Mouse (Mus musculus): ENCODE measurements around the gene Man1c1. TPM values are rescaled to one million over a fixed set of nuclear protein-coding genes. Genes with fewer than 3 reads are reported as not detected.

Gene Man1c1
- total and polyA plus RNA-seq, 2 experiments from 2014 or later: 3.8 to 14.8 TPM

DNA sequence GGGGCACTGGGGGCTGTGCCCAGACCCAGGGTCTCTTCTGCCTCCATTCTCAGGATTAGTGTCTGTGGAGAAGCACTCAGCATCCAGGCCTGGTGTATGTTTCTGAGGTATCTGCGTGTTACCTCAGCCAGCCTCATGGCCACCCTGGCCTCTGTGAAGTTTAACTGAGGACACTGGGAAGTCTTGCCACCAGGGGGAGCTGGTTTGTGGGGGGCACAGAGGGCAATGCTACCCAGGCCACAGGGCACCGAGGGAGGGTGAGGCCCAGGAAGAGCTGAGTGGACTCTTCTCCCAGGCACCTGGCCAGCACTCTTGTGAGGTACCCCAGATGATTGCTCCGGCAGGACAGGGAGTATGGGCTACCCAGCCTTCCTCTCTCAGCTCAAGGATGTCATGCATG is 120.6 kb downstream of the Man1c1 start:
- no peaks in the 10 kb centered on the region for H3K27me3 ChIP-seq (ENCODE audit: control insufficient read depth, insufficient read depth, low read length)
- H3K4me3 ChIP-seq (ENCODE audit: low read depth, low read length): no peak overlapping the region
- H3K4me1 ChIP-seq (ENCODE audit: control insufficient read depth, insufficient read depth): peaks cover 16% of the 10 kb centered on the region
- peak; percentile 70 for TF ChIP-seq CTCF (IDR thresholded peaks at IDR 0.05; ENCODE audit: low read depth)
- TF ChIP-seq EP300 (IDR thresholded peaks at IDR 0.05; ENCODE audit: low read depth): no peak
- DNase-seq (ENCODE audit: low spot score): no peak
- ATAC-seq (ENCODE audit: insufficient read depth, low read depth): no peak
- 0 out of 2 replicates have a peak, but pooled peaks cover 1% of the 10 kb centered on the region for H3K36me3 ChIP-seq (replicated peaks; ENCODE audit: control insufficient read depth, insufficient read depth, low read length)
- H3K9me3 ChIP-seq (replicated peaks; ENCODE audit: control insufficient read depth, low read length): no peaks in the 10 kb centered on the region
- WGBS: 65% methylated on average over 3 of the region's 3 CpGs
- H3K4me2 ChIP-seq (ENCODE audit: low read depth, low read length): no peak overlapping the region
- no peak overlapping the region for H3K27ac ChIP-seq (ENCODE audit: low read depth)
- H3K9ac ChIP-seq (replicated peaks; ENCODE audit: low read depth, low read length): no peak overlapping the region

DNA sequence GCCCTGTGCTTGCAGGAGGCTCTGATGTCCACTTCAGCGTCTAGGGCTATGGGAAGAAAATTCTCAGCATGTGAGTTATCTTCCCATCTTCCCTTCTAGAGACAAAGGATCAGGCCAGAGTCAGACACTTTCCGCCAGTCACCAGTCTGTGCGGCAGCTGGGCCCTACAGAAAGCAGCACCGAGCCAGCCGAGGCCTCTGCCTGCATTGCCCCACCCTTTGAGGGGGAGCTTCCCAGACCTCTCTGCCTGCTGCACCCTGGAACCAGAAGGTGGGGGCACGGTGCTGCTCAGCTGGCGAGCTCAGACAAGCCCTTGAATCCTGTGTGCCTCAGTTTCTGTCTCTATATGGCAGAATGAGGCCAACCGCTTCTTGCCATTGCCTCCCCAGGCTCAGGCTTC is 122.7 kb downstream of the Man1c1 start:
- H3K36me3 ChIP-seq (replicated peaks; ENCODE audit: control insufficient read depth, insufficient read depth, low read length): no peaks in the 10 kb centered on the region
- H3K9ac ChIP-seq (replicated peaks; ENCODE audit: low read depth, low read length): no peak overlapping the region

DNA sequence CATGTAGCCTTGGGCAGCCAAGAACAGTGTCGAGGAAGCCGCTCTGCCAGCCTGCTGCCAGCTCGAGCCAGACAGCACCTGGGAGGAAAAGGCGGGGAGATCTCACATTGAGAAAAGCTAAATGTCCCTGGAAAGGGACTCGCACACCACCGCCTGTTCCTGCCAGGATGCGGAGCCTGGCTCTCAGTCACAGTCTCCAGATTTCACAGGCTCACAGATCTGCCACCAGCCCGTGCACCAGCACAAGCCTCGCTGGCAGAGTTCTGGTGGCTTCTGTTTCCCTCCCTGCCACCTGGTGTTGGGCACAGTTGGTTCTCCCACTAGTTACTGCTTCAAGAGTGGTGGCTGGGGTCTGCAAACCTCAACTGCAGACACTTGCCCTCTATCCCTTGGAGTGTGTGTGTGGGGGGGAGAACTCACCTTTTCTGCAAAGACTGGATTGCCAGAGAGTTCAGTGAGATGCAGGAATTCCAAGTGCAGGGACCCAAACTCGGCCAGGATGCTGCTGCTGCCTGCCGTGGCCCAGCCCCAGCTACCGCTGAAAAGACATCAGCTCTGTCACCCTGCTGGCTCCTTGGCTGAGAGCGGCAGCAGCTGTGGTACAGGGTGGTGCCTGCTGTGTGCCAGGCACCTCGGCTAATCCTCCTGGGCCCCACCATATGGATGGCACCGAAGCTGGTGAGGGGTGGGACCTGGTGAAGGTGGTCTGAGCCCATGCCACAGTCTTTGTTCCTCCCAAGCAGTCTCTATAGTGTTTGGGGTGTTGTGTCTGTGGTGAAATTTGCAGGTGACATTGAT is 123.5 kb downstream of the Man1c1 start:
- ATAC-seq (ENCODE audit: insufficient read depth, low read depth) (no peak), DNase-seq (ENCODE audit: low spot score) (no peak)
- 0 out of 2 replicates have a peak overlapping the region, but pooled peaks have one; percentile 5 for H3K9ac ChIP-seq (replicated peaks; ENCODE audit: low read depth, low read length)
- 82% methylated on average over 15 of the region's 15 CpGs for WGBS
- no peak overlapping the region for H3K4me3 ChIP-seq (ENCODE audit: low read depth, low read length)
- H3K4me1 ChIP-seq (ENCODE audit: control insufficient read depth, insufficient read depth): peaks cover 20% of the 10 kb centered on the region
- H3K36me3 ChIP-seq (replicated peaks; ENCODE audit: control insufficient read depth, insufficient read depth, low read length): no peaks in the 10 kb centered on the region
- H3K9me3 ChIP-seq (replicated peaks; ENCODE audit: control insufficient read depth, low read length): no peaks in the 10 kb centered on the region
- no peaks in the 10 kb centered on the region for H3K27me3 ChIP-seq (ENCODE audit: control insufficient read depth, insufficient read depth, low read length)
- TF ChIP-seq CTCF (IDR thresholded peaks at IDR 0.05; ENCODE audit: low read depth): no peak
- no peak for TF ChIP-seq EP300 (IDR thresholded peaks at IDR 0.05; ENCODE audit: low read depth)
- H3K27ac ChIP-seq (ENCODE audit: low read depth): no peak overlapping the region
- H3K4me2 ChIP-seq (ENCODE audit: low read depth, low read length): no peak overlapping the region

More for the DNA sequence above, 122.7 kb downstream of the Man1c1 start:
- no peak overlapping the region for H3K4me3 ChIP-seq (ENCODE audit: low read depth, low read length)
- H3K4me2 ChIP-seq (ENCODE audit: low read depth, low read length): no peak overlapping the region
- no peaks in the 10 kb centered on the region for H3K27me3 ChIP-seq (ENCODE audit: control insufficient read depth, insufficient read depth, low read length)
- H3K9me3 ChIP-seq (replicated peaks; ENCODE audit: control insufficient read depth, low read length): no peaks in the 10 kb centered on the region
- no peak overlapping the region for H3K27ac ChIP-seq (ENCODE audit: low read depth)
- no peak for DNase-seq (ENCODE audit: low spot score)
- WGBS: 75% methylated on average over 8 of the region's 8 CpGs
- peaks cover 20% of the 10 kb centered on the region for H3K4me1 ChIP-seq (ENCODE audit: control insufficient read depth, insufficient read depth)
- TF ChIP-seq CTCF (IDR thresholded peaks at IDR 0.05; ENCODE audit: low read depth): no peak
- TF ChIP-seq EP300 (IDR thresholded peaks at IDR 0.05; ENCODE audit: low read depth): no peak
- no peak for ATAC-seq (ENCODE audit: insufficient read depth, low read depth)

- H3K9ac ChIP-seq (replicated peaks; ENCODE audit: low read depth, low read length): no peak overlapping the region
- no peaks in the 10 kb centered on the region for H3K9me3 ChIP-seq (replicated peaks; ENCODE audit: control insufficient read depth, low read length)
- TF ChIP-seq EP300 (IDR thresholded peaks at IDR 0.05; ENCODE audit: low read depth) (no peak), CTCF (IDR thresholded peaks at IDR 0.05; ENCODE audit: low read depth) (no peak)
- H3K27ac ChIP-seq (ENCODE audit: low read depth): peak overlapping the region; percentile 64
- WGBS: 37% methylated on average over 5 of the region's 5 CpGs
- ATAC-seq (ENCODE audit: insufficient read depth, low read depth) (peak; percentile 73), DNase-seq (ENCODE audit: low spot score) (no peak)
- H3K4me1 ChIP-seq (ENCODE audit: control insufficient read depth, insufficient read depth): peaks cover 20% of the 10 kb centered on the region
- peaks cover 2% of the 10 kb centered on the region for H3K36me3 ChIP-seq (replicated peaks; ENCODE audit: control insufficient read depth, insufficient read depth, low read length)
- peak overlapping the region; percentile 45 for H3K4me2 ChIP-seq (ENCODE audit: low read depth, low read length)
- H3K4me3 ChIP-seq (ENCODE audit: low read depth, low read length): 0 out of 2 replicates have a peak overlapping the region, but pooled peaks have one; percentile 5
- no peaks in the 10 kb centered on the region for H3K27me3 ChIP-seq (ENCODE audit: control insufficient read depth, insufficient read depth, low read length)
These were observed 124.5 kb downstream of the Man1c1 start for GRCm38 (mm10) chr4:134579620-134580019.

GRCm38 (mm10) chr4:134579212-134579611 is 124.9 kb downstream of the Man1c1 start:
- 5% methylated on average over 11 of the region's 11 CpGs for WGBS
- 0 out of 2 replicates have a peak, but pooled peaks have one; percentile 34 for TF ChIP-seq EP300 (IDR thresholded peaks at IDR 0.05; ENCODE audit: low read depth)
- TF ChIP-seq CTCF (IDR thresholded peaks at IDR 0.05; ENCODE audit: low read depth): peak; percentile 67
- 0 out of 2 replicates have a peak overlapping the region, but pooled peaks have one; percentile 5 for H3K4me3 ChIP-seq (ENCODE audit: low read depth, low read length)
- peak overlapping the region; percentile 64 for H3K27ac ChIP-seq (ENCODE audit: low read depth)
- H3K27me3 ChIP-seq (ENCODE audit: control insufficient read depth, insufficient read depth, low read length): no peaks in the 10 kb centered on the region
- H3K9ac ChIP-seq (replicated peaks; ENCODE audit: low read depth, low read length): no peak overlapping the region
- DNase-seq (ENCODE audit: low spot score) (peak; percentile 86), ATAC-seq (ENCODE audit: insufficient read depth, low read depth) (peak; percentile 88)
- H3K36me3 ChIP-seq (replicated peaks; ENCODE audit: control insufficient read depth, insufficient read depth, low read length): peaks cover 7% of the 10 kb centered on the region
- H3K9me3 ChIP-seq (replicated peaks; ENCODE audit: control insufficient read depth, low read length): no peaks in the 10 kb centered on the region
- peak overlapping the region; percentile 45 for H3K4me2 ChIP-seq (ENCODE audit: low read depth, low read length)
- peaks cover 20% of the 10 kb centered on the region for H3K4me1 ChIP-seq (ENCODE audit: control insufficient read depth, insufficient read depth)
